Mouse (Mus musculus) splenic B cell, adult 2 months (primary cell): ENCODE measurements at regions not wholly inside any gene's neighbourhood (a gene's known extent, or its start where the extent isn't known, plus 50 kb on each side); places are given as distances from the start of the nearest gene placed in this dataset.
"Not testable (repeated sequence)": the region's sequence is repeated elsewhere in the genome, so short reads cannot be mapped to it uniquely, and the experiment has no call there.

ENCODE experiments used
- DNase-seq: peaks from one replicate; pipeline ENCODE4 v3.0.0-alpha.2; 2011; ENCODE audit warnings: low read depth, low spot score
- H3K27me3 ChIP-seq: 2 replicates; pipeline ENCODE4 v1.6.1; 2012; ENCODE audit warnings: mild to moderate bottlenecking, low read length, moderate library complexity, mixed read lengths; ENCODE audit not compliant: control insufficient read depth, poor library complexity, insufficient read depth, severe bottlenecking
- H3K36me3 ChIP-seq: 2 replicates; pipeline ENCODE4 v1.6.1; 2012; ENCODE audit warnings: mild to moderate bottlenecking, low read length, moderate library complexity, mixed read lengths; ENCODE audit not compliant: control insufficient read depth, poor library complexity, insufficient read depth, severe bottlenecking

GRCm38 (mm10) chr16:65312947-65313346 is 207.3 kb upstream of the Htr1f start:
- H3K36me3 ChIP-seq: no peaks in the 10 kb centered on the region
- no peaks in the 10 kb centered on the region for H3K27me3 ChIP-seq
- no peak for DNase-seq

- Histone ChIP-seq H3K36me3 (no peaks in the 10 kb centered on the region), H3K27me3 (no peaks in the 10 kb centered on the region)
- DNase-seq: no peak
These were observed 205.3 kb upstream of the Pou1f1 start for GRCm38 (mm10) chr16:65315052-65315451.

DNA sequence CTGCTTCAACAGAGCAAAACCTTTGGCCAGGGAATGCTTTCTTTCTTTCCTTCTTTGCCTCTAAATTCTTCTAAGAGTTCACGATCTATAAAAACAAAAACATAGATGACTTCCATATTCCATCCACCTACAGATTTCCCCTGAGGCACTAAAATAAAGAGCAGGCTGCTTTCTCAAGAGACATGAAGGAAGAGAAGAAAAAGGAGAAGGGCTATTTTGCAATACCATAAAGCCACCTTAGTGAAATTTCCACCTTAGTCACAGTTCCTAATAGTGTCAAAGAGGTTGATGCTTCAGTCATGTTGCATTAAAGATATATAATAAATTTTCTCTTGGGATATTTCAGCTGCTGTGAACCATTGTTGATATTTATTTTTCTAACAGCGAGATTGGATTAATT is 187.9 kb upstream of the Pou1f1 start:
- Histone ChIP-seq H3K27me3 (no peaks in the 10 kb centered on the region), H3K36me3 (no peaks in the 10 kb centered on the region)
- no peak for DNase-seq

- Histone ChIP-seq H3K36me3 (no peaks in the 10 kb centered on the region; the same call in 1 of the 2 replicates), H3K27me3 (no peaks in the 10 kb centered on the region)
- no peak for DNase-seq
These were observed 181.1 kb upstream of the Pou1f1 start for GRCm38 (mm10) chr16:65339225-65339624.

GRCm38 (mm10) chr16:65359881-65360280 is 160.4 kb upstream of the Pou1f1 start:
- DNase-seq: no peak
- Histone ChIP-seq H3K27me3 (no peaks in the 10 kb centered on the region), H3K36me3 (no peaks in the 10 kb centered on the region)

DNA sequence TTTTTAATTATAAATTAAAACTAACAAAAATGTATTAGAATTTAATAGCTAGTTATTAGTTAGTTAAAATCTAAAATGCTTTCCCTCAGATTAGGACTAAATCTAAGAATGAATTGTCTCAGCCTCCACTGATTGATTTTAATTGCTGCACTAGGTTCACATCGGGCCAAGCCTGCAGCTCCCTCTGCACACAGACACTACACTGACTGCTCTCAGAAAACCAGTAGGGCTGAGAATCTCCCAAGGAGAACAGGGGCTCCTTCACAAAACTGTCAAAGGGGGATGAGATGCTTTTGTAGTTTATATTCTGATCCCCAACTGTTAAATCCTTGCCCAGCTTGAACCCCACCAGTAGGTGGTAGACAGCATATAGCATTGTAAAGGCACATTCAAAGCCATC is 151.0 kb upstream of the Pou1f1 start:
- no peaks in the 10 kb centered on the region for H3K36me3 ChIP-seq
- H3K27me3 ChIP-seq: no peaks in the 10 kb centered on the region
- DNase-seq: no peak

DNA sequence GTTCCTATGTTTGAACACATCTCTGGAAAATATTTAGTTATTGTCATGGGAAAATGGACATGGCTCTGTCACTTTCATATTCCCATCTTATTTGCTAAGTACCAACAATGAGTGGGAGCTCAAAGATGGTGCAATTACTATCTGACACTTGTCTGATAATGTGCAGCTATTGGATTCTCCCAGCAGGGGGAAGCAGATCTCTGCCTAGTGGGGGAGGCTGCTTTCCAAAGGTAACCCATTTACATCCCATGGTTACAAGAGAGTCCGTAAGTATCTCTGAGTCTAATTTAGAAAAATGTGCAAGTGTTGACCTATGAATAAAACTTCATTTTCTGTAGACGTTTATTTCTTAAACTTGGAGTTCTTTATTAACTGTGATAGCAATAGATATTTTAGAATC is 149.4 kb upstream of the Pou1f1 start:
- H3K36me3 ChIP-seq: no peaks in the 10 kb centered on the region
- H3K27me3 ChIP-seq: no peaks in the 10 kb centered on the region
- DNase-seq: no peak

DNA sequence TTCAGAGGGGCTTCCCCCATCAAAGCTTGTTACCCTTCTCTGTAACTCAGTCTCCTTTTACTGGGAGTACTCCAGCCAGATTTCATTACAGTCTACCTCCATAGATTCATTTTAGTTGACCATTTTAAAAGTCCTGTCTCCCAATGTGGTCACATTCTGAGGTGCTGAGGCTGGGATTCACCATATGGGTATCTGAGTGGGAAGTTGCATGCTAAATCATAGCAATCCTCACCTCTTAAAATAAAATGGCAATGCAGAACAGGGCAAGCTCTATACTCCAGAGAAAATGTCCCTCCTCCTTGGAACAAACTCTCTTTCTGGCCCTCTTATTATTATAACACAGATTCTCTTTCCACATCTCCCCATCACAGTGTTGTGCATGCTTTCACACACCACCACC is 143.8 kb upstream of the Pou1f1 start:
- H3K36me3 ChIP-seq: no peaks in the 10 kb centered on the region
- no peak for DNase-seq

DNA sequence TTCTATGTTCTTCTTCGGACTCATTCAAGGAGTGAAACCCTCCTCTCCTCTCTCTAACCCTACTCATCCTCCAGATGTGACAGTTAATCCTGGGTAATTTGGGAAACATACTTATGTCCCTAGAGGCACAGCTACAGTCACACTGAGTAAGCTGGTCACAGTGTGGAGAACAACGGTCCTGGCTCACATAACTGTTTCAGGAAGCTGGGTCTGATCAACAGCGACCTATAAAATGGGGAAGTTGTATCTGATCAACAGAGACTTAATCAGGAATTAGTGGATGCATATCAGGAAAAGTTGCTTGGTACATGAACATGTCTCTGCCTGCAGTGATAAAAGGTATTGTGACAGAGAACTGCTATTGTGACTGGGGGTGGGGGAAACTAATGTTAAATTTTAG is 142.0 kb upstream of the Pou1f1 start:
- Histone ChIP-seq H3K27me3 (no peaks in the 10 kb centered on the region), H3K36me3 (no peaks in the 10 kb centered on the region)
- no peak for DNase-seq

More for the DNA sequence above, 143.8 kb upstream of the Pou1f1 start:
- H3K27me3 ChIP-seq: no peaks in the 10 kb centered on the region

GRCm38 (mm10) chr16:65379939-65380338 is 140.4 kb upstream of the Pou1f1 start:
- DNase-seq: no peak
- Histone ChIP-seq H3K36me3 (no peaks in the 10 kb centered on the region), H3K27me3 (no peaks in the 10 kb centered on the region)

DNA sequence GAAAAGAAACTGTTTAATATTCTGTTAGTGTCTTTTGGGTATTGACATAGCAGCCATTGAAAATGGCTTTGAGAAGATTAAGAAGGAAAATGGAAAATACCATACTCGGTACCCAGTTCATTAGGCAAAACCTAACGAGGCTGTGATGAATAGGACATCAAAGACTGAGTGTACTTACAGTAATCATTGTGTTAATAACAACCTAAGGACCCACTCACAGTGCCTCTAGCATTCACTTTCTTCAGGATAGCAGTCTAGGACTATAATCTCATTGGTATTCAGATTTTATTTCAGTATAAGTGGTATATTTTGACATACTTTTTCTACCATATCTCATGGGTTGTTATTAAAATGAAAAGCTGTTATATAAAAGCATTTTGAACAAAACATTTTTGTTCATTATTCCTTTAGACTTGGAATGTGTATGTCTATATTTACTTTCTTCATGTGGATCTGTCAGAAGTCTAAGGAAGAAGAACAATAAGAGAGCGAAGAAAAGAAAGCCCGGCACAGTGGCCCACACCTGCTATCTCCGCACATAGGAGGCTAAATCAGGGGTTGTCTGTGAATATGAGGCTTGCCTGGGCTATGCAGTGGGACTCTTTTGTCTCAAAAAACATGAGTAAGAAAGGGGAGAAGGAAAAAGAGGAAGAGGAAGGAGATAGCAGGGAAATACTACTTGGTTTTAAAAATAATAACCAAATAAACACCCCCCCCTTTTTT is 116.2 kb upstream of the Pou1f1 start:
- DNase-seq: no peak
- no peaks in the 10 kb centered on the region for H3K36me3 ChIP-seq

GRCm38 (mm10) chr16:65404816-65405215 is 115.5 kb upstream of the Pou1f1 start:
- Histone ChIP-seq H3K36me3 (no peaks in the 10 kb centered on the region), H3K27me3 (no peaks in the 10 kb centered on the region)

More for the DNA sequence above, 116.2 kb upstream of the Pou1f1 start:
- no peaks in the 10 kb centered on the region for H3K27me3 ChIP-seq

GRCm38 (mm10) chr16:65405824-65406556 is 114.3 kb upstream of the Pou1f1 start:
- no peaks in the 10 kb centered on the region for H3K36me3 ChIP-seq
- H3K27me3 ChIP-seq: no peaks in the 10 kb centered on the region
- DNase-seq: no peak

More at GRCm38 (mm10) chr16:65404816-65405215, 115.5 kb upstream of the Pou1f1 start:
- no peak for DNase-seq

DNA sequence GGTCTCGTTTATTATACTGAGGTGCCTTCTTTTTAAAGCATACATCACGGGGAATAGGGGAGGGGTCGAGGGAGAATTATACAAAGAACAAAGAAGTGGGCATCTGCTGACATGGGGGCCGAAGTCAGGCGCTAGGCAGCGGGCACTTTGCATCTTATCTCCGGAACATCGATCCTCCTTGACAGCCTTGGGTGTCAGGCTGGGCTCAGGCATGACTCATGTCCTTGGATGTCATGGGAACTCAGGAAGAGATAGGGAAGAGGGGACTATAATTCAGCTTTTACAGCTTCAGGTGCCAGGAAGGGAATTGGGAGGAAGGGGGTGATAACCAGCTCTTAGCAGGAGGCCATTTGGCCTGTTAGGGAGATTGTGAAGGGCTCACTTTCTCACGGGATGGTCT is 88.3 kb upstream of the Pou1f1 start:
- not testable (repeated sequence) for H3K27me3 ChIP-seq, H3K36me3 ChIP-seq, DNase-seq

DNA sequence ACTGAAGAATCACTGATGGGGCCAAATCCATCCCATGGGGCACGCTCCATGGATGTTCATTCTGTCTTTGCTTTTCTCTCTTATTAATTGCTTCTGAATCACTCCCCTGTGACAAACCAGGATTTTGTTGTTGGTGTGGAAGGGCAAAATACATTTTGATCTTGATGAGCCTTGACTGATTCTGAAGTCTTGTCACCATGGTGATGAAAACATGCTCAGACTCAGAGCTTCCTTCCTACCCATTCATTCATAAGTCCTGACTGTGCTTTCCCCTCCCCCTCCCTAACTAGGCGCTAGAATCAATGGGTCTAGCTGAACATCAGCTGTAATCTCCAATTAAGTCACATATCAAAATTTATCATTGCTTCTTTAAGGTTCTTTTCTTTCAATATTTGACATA is 84.2 kb upstream of the Pou1f1 start:
- DNase-seq: no peak
- Histone ChIP-seq H3K27me3 (no peaks in the 10 kb centered on the region), H3K36me3 (no peaks in the 10 kb centered on the region)
